Comparison of ENCODE assay signal across 16 mouse cellular contexts in genomic region chr4:123196695-123197094, GRCm38 (mm10). TPM values are rescaled to one million over a fixed set of nuclear protein-coding genes. Genes with fewer than 3 reads are reported as not detected.
"Had no signal": no experiment of that assay in that cellular context is flagged by ENCODE, and none has a peak within 500 bp of the region (broad histone marks: within the 10 kb centered on the region; RNA-seq: fewer than 3 reads in every experiment).

No protein-coding gene starts in this region.

- ATAC-seq: intestine, embryonic 16.5 days; liver, postnatal 0 days; midbrain, embryonic 15.5 days had no signal

- H3K4me2 ChIP-seq: limb, embryonic 12.5 days; liver, embryonic 13.5 days; lung, embryonic 15.5 days; midbrain, embryonic 15.5 days; neural tube, embryonic 12.5 days had no signal

- H3K4me3 ChIP-seq: layer of hippocampus, adult 2 months; limb, embryonic 12.5 days; liver, embryonic 13.5 days; lung, embryonic 15.5 days; midbrain, embryonic 15.5 days; neural tube, embryonic 12.5 days had no signal

- H3K9ac ChIP-seq: limb, embryonic 12.5 days; liver, embryonic 13.5 days; liver, postnatal 0 days; lung, embryonic 15.5 days; midbrain, embryonic 15.5 days; neural tube, embryonic 12.5 days had no signal

- DNase-seq: liver; liver, embryonic 13.5 days; liver, postnatal 0 days; lung, postnatal 36 days; thymus, adult 18-20 months; thymus, postnatal 14 days had no signal

- H3K36me3 ChIP-seq: limb, embryonic 12.5 days; liver, embryonic 13.5 days; lung, embryonic 15.5 days; neural tube, embryonic 12.5 days had no signal

- H3K27ac ChIP-seq: layer of hippocampus, adult 2 months; limb, embryonic 12.5 days; liver, embryonic 13.5 days; lung, embryonic 15.5 days; midbrain, embryonic 15.5 days; neural tube, embryonic 12.5 days had no signal

- H3K9me3 ChIP-seq: limb, embryonic 12.5 days; liver, embryonic 13.5 days; lung, embryonic 15.5 days; midbrain, embryonic 15.5 days; neural tube, embryonic 12.5 days had no signal

RNA-seq across cellular contexts. Expression of gene Nt5c1a, which starts 4.6 kb away (rescaled TPM):
- total RNA-seq: megakaryocyte progenitor cell, adult 5-6 weeks; monocyte, adult 5-6 weeks; neutrophil, adult 5-6 weeks had no signal
- polyA plus RNA-seq: intestine, embryonic 16.5 days; limb, embryonic 12.5 days; liver, embryonic 13.5 days; liver, postnatal 0 days; lung, embryonic 15.5 days; midbrain, embryonic 15.5 days; stomach, embryonic 14.5 days had no signal

RNA-seq across cellular contexts. Expression of gene Hpcal4, which starts 13.7 kb away (rescaled TPM):
- total RNA-seq: megakaryocyte progenitor cell, adult 5-6 weeks; monocyte, adult 5-6 weeks; neutrophil, adult 5-6 weeks had no signal
- polyA plus RNA-seq: liver, embryonic 13.5 days; liver, postnatal 0 days had no signal

RNA-seq across cellular contexts. Expression of gene Heyl, which starts 36.7 kb away (rescaled TPM):
- total RNA-seq: megakaryocyte progenitor cell, adult 5-6 weeks; monocyte, adult 5-6 weeks; neutrophil, adult 5-6 weeks had no signal
